Comparison of ENCODE assay signal across 9 mouse cellular contexts in genomic region chr2:152805111-152805490, GRCm38 (mm10). TPM values are rescaled to one million over a fixed set of nuclear protein-coding genes. Genes with fewer than 3 reads are reported as not detected.
DNase-seq lines count a peak whose midpoint lies in the region; ATAC-seq lines count a peak whose summit lies in the region.
"Had no signal": no experiment of that assay in that cellular context is flagged by ENCODE, and none has a peak within 500 bp of the region (broad histone marks: within the 10 kb centered on the region; RNA-seq: fewer than 3 reads in every experiment).

No protein-coding gene starts in this region.

- no peaks in the 10 kb centered on the region for H3K27me3 ChIP-seq in forebrain, embryonic 11.5 days (ENCODE audit: control insufficient read depth, insufficient read depth, low read length)
- no peaks in the 10 kb centered on the region for H3K27me3 ChIP-seq in forebrain, embryonic 16.5 days (replicated peaks; ENCODE audit: control insufficient read depth, insufficient read depth, low read length)
- no peaks in the 10 kb centered on the region for H3K27me3 ChIP-seq in forebrain, embryonic 15.5 days
- no peaks in the 10 kb centered on the region for H3K27me3 ChIP-seq in midbrain, embryonic 13.5 days

- H3K36me3 ChIP-seq in forebrain, embryonic 11.5 days (ENCODE audit: control insufficient read depth, insufficient read depth, low read length), result no peaks in the 10 kb centered on the region
- no peaks in the 10 kb centered on the region for H3K36me3 ChIP-seq in forebrain, embryonic 16.5 days (ENCODE audit: control insufficient read depth, insufficient read depth)
- no peaks in the 10 kb centered on the region for H3K36me3 ChIP-seq in forebrain, embryonic 15.5 days
- no peaks in the 10 kb centered on the region for H3K36me3 ChIP-seq in midbrain, embryonic 13.5 days

- no peak for ATAC-seq in forebrain, embryonic 11.5 days (replicated peaks; ENCODE audit: low FRiP score)
- no peak for ATAC-seq in forebrain, embryonic 16.5 days
- ATAC-seq in forebrain, embryonic 15.5 days (replicated peaks), result no peak
- no peak for ATAC-seq in midbrain, embryonic 13.5 days

- peak overlapping the region; percentile 28; the same call in 1 of the 2 replicates for H3K27ac ChIP-seq in forebrain, embryonic 11.5 days (ENCODE audit: low read depth, low read length)
- no peak overlapping the region for H3K27ac ChIP-seq in forebrain, embryonic 16.5 days (ENCODE audit: low read length)
- H3K27ac ChIP-seq in forebrain, embryonic 15.5 days (replicated peaks), result peak overlapping the region; percentile 59
- peak overlapping the region; percentile 42; the same call in 1 of the 2 replicates for H3K27ac ChIP-seq in midbrain, embryonic 13.5 days

- H3K4me3 ChIP-seq in forebrain, embryonic 11.5 days (ENCODE audit: low read depth, low read length), result no peak overlapping the region
- no peak overlapping the region for H3K4me3 ChIP-seq in forebrain, embryonic 16.5 days (replicated peaks; ENCODE audit: low read length)
- H3K4me3 ChIP-seq in forebrain, embryonic 15.5 days, result no peak overlapping the region
- no peak overlapping the region for H3K4me3 ChIP-seq in midbrain, embryonic 13.5 days (replicated peaks)

- intact Hi-C loops in left cerebral cortex, postnatal 4 days (cut with DNase I), result no loop called here

- WGBS in forebrain, embryonic 11.5 days, result 48% methylated on average over 5 of the region's 5 CpGs
- WGBS in forebrain, embryonic 16.5 days, result 39% methylated on average over 5 of the region's 5 CpGs
- 41% methylated on average over 5 of the region's 5 CpGs for WGBS in forebrain, embryonic 15.5 days
- 41% methylated on average over 5 of the region's 5 CpGs for WGBS in midbrain, embryonic 13.5 days

- H3K4me2 ChIP-seq in forebrain, embryonic 11.5 days (ENCODE audit: low read depth, low read length, severe bottlenecking), result no peak overlapping the region
- H3K4me2 ChIP-seq in forebrain, embryonic 16.5 days (ENCODE audit: low read length), result no peak overlapping the region
- H3K4me2 ChIP-seq in forebrain, embryonic 15.5 days (replicated peaks), result no peak overlapping the region
- no peak overlapping the region for H3K4me2 ChIP-seq in midbrain, embryonic 13.5 days (replicated peaks)

- no peaks in the 10 kb centered on the region for H3K9me3 ChIP-seq in forebrain, embryonic 11.5 days (ENCODE audit: control insufficient read depth, low read length)
- H3K9me3 ChIP-seq in forebrain, embryonic 16.5 days (ENCODE audit: control insufficient read depth, low read length), result no peaks in the 10 kb centered on the region
- H3K9me3 ChIP-seq in forebrain, embryonic 15.5 days, result no peaks in the 10 kb centered on the region
- H3K9me3 ChIP-seq in midbrain, embryonic 13.5 days, result no peaks in the 10 kb centered on the region

- no peak for DNase-seq in forebrain, embryonic 11.5 days (ENCODE audit: low spot score)
- DNase-seq in left cerebral cortex, postnatal 4 days, result peak; percentile 49
- DNase-seq in left cerebral cortex, adult 8-10 months (ENCODE audit: low spot score in 2 of 2), result no peak
- DNase-seq in testis, postnatal 14 days (ENCODE audit: low spot score), result no peak
- DNase-seq in urinary bladder, postnatal 4 days (ENCODE audit: low spot score in 2 of 2), result no peak

- peaks cover 7% of the 10 kb centered on the region for H3K4me1 ChIP-seq in forebrain, embryonic 11.5 days (replicated peaks; ENCODE audit: control insufficient read depth, insufficient read depth, low read length)
- H3K4me1 ChIP-seq in forebrain, embryonic 16.5 days (replicated peaks; ENCODE audit: control insufficient read depth, insufficient read depth, low read length), result peaks cover 16% of the 10 kb centered on the region
- peaks cover 24% of the 10 kb centered on the region for H3K4me1 ChIP-seq in forebrain, embryonic 15.5 days
- H3K4me1 ChIP-seq in midbrain, embryonic 13.5 days (replicated peaks), result peaks cover 32% of the 10 kb centered on the region

- H3K9ac ChIP-seq in forebrain, embryonic 11.5 days (ENCODE audit: low read length), result no peak overlapping the region
- no peak overlapping the region for H3K9ac ChIP-seq in forebrain, embryonic 16.5 days (replicated peaks; ENCODE audit: low read depth, low read length)
- H3K9ac ChIP-seq in forebrain, embryonic 15.5 days (replicated peaks), result no peak overlapping the region
- 0 out of 2 replicates have a peak overlapping the region, but pooled peaks have one; percentile 1 for H3K9ac ChIP-seq in midbrain, embryonic 13.5 days (replicated peaks)

RNA-seq across cellular contexts. Expression of gene Bcl2l1, which starts 26.4 kb away (rescaled TPM):
- polyA plus RNA-seq in forebrain, embryonic 11.5 days (2014; fragmentation: Nextera tagmentation; extraction: Ambion mirVana), result 135 and 140 TPM in 2 replicates
- 176 and 188 TPM in 2 replicates for polyA plus RNA-seq in forebrain, embryonic 16.5 days (2015; fragmentation: Nextera tagmentation; extraction: Ambion mirVana)
- 100 to 1,000 TPM; 113 to 116 TPM for total RNA-seq in left cerebral cortex, postnatal 4 days (2021)
- 100 to 1,000 TPM; 125 to 143 (median 135) TPM for total RNA-seq in left cerebral cortex, adult 8-10 months (2022)
- 179 and 183 TPM in 2 replicates for polyA plus RNA-seq in forebrain, embryonic 15.5 days (2015; fragmentation: Nextera tagmentation; extraction: Ambion mirVana)
- polyA plus RNA-seq in midbrain, embryonic 13.5 days (2015; fragmentation: Nextera tagmentation; extraction: Ambion mirVana), result 190 and 195 TPM in 2 replicates

RNA-seq across cellular contexts. Expression of gene Tpx2, which starts 42.7 kb away (rescaled TPM):
- 168 and 185 TPM in 2 replicates for polyA plus RNA-seq in forebrain, embryonic 11.5 days (2014; fragmentation: Nextera tagmentation; extraction: Ambion mirVana)
- 40.0 and 49.6 TPM in 2 replicates for polyA plus RNA-seq in forebrain, embryonic 16.5 days (2015; fragmentation: Nextera tagmentation; extraction: Ambion mirVana)
- total RNA-seq in left cerebral cortex, postnatal 4 days (2021), result 10 to 100 TPM in 1 of 2 experiments, 1 to 10 TPM in 1; 9.8 to 11.0 TPM
- 1 to 10 TPM; 1.9 to 2.9 (median 2.2) TPM for total RNA-seq in left cerebral cortex, adult 8-10 months (2022)
- 50.6 and 51.1 TPM in 2 replicates for polyA plus RNA-seq in forebrain, embryonic 15.5 days (2015; fragmentation: Nextera tagmentation; extraction: Ambion mirVana)
- 38.7 and 46.4 TPM in 2 replicates for polyA plus RNA-seq in midbrain, embryonic 13.5 days (2015; fragmentation: Nextera tagmentation; extraction: Ambion mirVana)

RNA-seq across cellular contexts. Expression of gene Cox4i2, which starts 51.1 kb away (rescaled TPM):
- 4.6 and 5.5 TPM in 2 replicates for polyA plus RNA-seq in forebrain, embryonic 11.5 days (2014; fragmentation: Nextera tagmentation; extraction: Ambion mirVana)
- polyA plus RNA-seq in forebrain, embryonic 16.5 days (2015; fragmentation: Nextera tagmentation; extraction: Ambion mirVana), result 4.7 and 6.0 TPM in 2 replicates
- total RNA-seq in left cerebral cortex, postnatal 4 days (2021), result 1 to 10 TPM; 1.7 to 1.9 TPM
- total RNA-seq in left cerebral cortex, adult 8-10 months (2022), result 1 to 10 TPM; 2.1 to 4.8 (median 2.5) TPM
- 4.3 and 4.4 TPM in 2 replicates for polyA plus RNA-seq in forebrain, embryonic 15.5 days (2015; fragmentation: Nextera tagmentation; extraction: Ambion mirVana)
- 4.1 and 5.5 TPM in 2 replicates for polyA plus RNA-seq in midbrain, embryonic 13.5 days (2015; fragmentation: Nextera tagmentation; extraction: Ambion mirVana)
- polyA plus RNA-seq: erythroblast, embryonic 14.5 days had no signal
